Mouse (Mus musculus) kidney, adult 2 months (tissue): ENCODE results near the gene Crip1.

Experiments used
- CTCF ChIP-seq: fragments of 200-500 bp; conservative IDR thresholded peaks from 2 replicates; pipeline ENCODE4 v1.5.1; 2011; ENCODE audit warnings: low read depth, mild to moderate bottlenecking, control low read depth, low read length, moderate library complexity, mixed read lengths; ENCODE audit not compliant: insufficient read depth, insufficient read length
- POLR2A ChIP-seq: fragments of 200-500 bp; IDR thresholded peaks from one replicate; pipeline ENCODE4 v1.6.1; 2011; ENCODE audit warnings: low read depth, low read length, control low read depth

DNA sequence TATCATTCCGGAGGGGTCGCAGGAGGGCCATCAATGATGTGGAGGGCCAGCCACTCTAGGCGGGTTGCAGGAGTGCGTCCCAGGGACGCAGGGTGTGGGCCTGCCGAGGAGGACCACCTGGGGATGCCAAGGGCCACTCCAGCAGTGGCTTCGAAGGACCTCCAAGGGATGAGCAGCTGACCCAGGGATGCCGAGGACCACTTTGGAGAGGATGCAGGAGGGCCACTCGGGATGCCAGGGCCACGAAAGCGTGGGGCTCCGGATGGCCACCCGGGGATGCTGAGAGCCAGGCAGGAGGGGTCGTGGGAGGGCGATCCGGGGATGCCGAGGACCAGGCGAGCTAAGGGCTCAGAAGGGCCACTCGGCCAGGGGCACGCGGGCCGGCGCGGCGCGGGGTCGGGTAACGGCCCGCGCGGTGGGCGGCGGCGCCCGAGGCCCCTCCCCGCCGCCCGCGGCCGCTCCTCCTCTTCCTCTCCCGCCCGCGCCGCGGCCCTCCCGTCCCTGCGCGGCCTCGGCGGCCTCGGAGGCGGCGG lies 48.3 kb upstream of the Crip1 start, which contains the start of gene Mta1:
- TF ChIP-seq CTCF (no peak), POLR2A (no peak)
